Mouse (Mus musculus) T-helper 1 cell (primary cell): ENCODE measurements around the gene Rpgrip1.

Experiments
- in situ Hi-C: fragments of 300-600 bp; cut with MboI, MseI; formaldehyde crosslinking; loops from one replicate; pipeline ENCODE4 v1.15.1; 2025; ENCODE audit warnings: high pct_unique_total_duplicates

Rpgrip1 gene

GRCm38 (mm10) chr14:52118823-52119608, 8.5 kb downstream of the Rpgrip1 start:
- in situ Hi-C loops: no loop called here

- in situ Hi-C loops: no loop called here
Observed at GRCm38 (mm10) chr14:52120169-52120568, 9.7 kb downstream of the Rpgrip1 start.

DNA sequence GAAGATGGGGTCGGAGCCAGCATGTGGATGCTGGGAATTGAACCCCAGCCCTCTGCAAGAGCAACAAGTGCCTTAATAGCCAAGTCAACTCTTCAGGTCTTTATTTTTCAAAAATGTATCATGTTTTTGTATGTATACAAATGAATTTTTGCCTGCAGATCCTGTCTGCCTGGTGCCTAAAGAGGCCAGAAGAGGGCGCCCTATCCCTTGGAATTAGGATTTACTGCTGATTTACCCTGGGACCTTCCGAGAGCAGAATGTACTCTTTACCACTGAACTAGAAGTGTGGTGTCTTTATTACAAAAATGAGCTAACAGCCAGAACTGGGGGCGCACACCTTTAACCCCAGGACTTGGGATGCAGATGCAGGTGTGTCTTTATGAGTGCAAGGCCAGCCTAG, 13.4 kb downstream of the Rpgrip1 start:
- in situ Hi-C loops: no loop called here

DNA sequence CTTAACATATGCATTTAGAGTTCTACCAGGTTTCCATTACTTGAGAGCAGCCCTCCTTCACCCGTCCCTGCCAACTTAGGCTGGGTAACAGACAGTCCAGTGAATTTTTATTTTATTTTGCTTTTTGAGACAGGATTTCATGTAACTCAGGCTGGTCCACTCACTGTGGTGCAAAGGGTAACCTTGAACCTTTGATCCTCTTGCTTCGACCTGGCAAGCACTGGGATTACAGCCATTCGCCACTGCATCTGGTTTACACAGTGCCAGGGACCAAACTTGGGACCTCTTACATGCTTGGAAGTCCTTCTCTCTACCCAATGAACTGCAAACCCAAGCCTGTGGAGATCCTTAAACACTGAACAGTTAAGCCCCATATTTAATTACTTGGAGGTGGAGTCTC, 14.1 kb downstream of the Rpgrip1 start:
- in situ Hi-C loops: no loop called here

- in situ Hi-C loops: no loop called here
Observed at GRCm38 (mm10) chr14:52133584-52133983, 23.1 kb downstream of the Rpgrip1 start.

DNA sequence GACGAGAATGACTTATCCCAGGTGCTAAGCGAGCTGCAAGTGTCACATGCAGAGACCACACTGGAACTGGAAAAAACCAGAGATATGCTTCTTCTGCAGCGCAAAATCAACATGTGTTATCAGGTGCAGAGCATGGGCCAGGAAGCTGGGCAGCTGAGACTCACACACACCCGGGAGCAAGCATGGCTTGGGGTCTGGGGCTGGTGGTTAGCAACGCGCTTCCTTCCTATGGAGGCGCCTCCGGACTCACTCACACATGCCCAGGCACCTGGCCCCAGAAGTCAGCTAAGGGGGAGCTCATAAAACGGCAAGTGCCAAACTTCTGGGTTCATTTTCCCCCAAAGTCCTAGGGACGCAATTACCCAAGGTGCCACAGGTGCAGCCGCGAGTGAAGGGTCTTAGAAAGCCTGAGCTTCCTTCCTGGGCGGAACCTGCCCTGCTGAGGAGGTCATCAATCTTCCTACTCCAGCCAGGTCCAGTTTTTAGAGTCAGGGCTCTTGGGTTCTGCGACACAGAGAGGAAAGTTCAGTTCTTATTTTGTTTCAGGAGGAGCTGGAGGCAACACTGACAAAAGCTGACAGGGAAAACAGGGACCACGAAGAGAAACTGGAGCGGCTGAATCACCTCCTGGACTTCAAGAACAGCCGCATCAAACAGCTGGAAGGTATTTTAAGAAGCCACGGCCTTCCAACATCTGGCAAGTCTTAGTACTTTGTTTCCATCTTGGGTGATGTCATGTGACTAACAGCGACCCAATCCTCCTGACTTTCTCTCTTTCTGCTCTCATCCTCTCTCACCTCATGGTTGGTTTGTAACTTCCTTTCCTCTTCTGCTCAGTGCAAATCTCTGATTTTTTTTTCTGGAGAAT, 30.3 kb downstream of the Rpgrip1 start:
- in situ Hi-C loops: no loop called here

DNA sequence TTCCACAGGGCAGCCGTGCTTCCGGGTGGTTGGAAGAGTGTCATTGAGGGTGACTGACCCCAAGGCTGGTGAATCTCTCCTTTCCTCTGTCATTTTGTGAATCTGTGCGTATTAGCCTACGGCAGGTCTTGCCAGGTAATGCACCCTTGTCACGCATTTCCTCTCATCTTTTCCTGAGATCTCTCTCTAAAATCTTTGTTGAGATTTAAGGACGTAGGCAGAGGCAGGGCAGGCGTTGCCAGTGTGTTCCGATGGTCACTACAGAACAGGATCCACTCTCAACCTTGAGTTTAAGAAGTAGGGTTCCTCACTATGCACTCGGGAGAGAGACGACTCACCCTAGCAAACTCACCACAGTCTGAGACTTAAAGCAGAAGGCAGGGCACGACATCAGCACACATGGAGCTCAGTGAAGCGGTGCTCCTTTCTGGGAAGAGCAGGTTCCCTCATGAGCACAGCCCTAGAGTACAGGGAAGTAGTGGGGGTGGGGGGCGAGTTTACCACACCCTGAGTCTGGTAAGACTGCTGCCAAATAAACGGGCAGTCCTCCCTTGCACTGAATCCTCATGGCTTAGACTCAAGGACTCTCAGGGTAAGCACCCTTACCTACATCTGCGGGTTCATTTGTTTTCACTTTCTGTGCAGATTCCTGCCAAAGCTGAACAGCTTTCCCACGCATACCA, 31.1 kb downstream of the Rpgrip1 start:
- in situ Hi-C loops: no loop called here

- in situ Hi-C loops: no loop called here
Observed at GRCm38 (mm10) chr14:52144165-52144564, 33.7 kb downstream of the Rpgrip1 start.

DNA sequence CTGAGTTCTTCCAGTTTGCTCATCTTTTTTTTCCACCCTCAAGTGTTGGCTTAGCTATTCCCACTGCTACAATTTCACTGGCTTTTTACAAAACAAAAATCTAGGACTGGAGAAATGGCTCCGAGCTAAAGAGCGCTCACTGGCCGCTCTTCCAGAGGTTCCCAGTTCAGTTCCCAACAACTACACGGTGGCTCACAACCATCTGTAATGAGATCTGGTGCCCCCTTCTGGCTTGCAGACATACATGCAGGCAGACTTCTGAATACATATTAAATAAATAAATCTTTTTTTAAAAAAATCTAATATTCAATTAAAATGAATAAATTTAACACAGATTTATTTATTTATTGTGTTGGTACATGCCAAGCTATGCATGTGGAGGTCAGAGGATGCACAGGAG, 36.0 kb downstream of the Rpgrip1 start:
- in situ Hi-C loops: no loop called here

DNA sequence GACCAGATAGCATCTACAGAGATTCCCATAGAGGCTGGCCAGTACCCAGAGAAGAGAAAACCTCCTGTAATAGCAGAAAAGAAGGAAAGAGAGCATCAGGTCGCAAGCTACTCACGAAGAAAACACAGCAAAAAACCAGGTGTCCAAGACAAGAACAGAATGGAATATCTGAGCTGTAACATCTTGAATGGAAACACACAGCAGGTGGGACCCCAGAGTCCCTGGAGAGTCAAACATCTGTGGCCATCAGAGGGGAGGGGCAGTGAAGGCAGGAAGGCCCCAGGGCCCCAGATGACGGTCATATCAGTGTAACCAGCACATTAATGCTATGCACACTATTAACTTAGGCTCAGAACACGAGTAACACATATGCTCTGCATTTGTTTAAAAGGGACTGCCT, 39.4 kb downstream of the Rpgrip1 start:
- in situ Hi-C loops: no loop called here

GRCm38 (mm10) chr14:52152179-52152578, 41.7 kb downstream of the Rpgrip1 start:
- in situ Hi-C loops: no loop called here

DNA sequence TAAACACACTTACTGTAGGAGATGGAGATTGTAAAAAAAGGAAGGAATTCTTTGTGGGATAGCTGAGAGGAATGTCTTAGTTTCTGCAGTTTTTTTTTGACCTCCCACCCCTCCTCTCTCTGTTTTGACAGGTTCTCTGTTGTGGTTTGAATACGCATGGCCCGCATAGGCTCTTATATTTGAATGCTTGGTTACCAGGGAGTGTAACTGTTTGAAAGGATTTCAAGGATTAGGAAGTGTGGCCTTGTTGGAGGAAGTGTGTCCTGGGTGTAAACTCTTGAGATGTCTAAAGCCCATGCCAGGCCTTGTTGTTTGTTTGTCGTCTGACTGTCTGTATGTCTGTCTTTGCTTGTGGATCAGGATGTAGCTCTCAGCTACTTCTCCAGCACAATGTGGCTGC, 42.1 kb downstream of the Rpgrip1 start:
- in situ Hi-C loops: no loop called here

- in situ Hi-C loops: no loop called here
Observed at GRCm38 (mm10) chr14:52155008-52155407, 44.5 kb downstream of the Rpgrip1 start.

- in situ Hi-C loops: no loop called here
Observed at GRCm38 (mm10) chr14:52160911-52161310, 50.4 kb downstream of the Rpgrip1 start.

- in situ Hi-C loops: no loop called here
Observed at GRCm38 (mm10) chr14:52166571-52166970, 56.1 kb downstream of the Rpgrip1 start.

DNA sequence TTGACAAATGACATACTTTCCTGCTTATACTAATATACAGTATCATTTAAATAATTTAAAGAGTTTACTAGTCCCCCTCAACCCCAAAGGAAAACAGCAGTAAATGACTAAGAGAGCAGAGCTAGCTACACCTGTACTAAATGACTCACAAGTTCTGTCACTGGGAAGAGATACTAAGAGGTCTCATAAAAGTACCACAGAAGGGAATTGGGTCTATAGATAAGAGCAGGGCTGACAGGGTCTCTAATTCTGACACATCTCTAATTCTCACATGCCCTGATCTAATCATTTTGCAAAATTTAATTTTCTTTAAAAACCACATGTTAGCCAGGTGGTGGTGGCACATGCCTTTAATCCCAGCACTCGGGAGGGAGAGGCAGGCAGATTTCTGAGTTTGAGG, 78.3 kb downstream of the Rpgrip1 start:
- in situ Hi-C loops: no loop called here

DNA sequence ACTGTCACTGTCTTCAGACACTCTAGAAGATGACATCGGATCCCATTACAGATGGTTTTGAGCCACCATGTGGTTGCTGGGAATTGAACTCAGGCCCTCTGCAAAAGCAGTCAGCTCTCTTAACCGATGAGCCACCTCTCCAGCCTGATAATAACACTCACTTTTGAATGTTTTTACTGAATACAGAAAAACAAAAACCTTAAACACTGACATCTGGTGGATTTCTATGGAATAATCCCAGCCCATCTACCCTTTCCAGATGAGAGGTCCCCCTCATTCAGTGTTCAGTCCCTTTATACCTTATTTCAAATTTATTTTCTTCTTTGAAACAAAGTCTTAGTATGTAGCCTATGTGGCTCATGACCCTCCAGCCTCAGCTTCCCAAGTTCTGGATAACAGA, 79.0 kb downstream of the Rpgrip1 start:
- in situ Hi-C loops: no loop called here

DNA sequence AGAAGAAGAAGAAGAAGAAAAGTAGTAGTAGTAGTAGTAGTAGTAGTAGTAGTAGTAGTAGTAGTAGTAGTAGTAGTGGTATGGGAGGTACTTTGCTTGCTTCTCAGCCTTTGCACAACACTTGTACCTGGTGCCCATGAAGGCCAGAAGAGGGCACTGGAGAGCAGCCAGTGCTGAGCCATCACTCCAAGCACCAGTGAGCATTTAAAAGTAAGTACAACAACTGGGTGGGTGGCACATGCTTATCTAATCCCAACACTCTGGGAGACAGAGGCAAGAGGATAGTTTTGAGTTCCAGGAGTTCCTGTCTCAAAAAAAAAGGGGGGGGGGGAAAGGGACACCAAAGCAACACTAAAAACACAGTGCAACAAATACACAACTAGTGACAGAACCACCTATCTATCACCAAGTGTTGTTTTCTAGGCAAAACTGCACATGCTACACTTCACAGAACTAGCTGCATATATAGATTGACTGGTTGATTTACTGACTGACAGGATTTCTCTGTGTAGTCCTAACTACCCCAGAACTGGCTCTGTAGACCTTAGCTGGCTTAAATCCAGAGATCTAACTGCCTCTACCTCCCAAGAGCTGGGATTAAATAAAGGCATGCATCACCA, 80.3 kb downstream of the Rpgrip1 start:
- in situ Hi-C loops: no loop called here

- in situ Hi-C loops: no loop called here
Observed at GRCm38 (mm10) chr14:52195691-52196090, 85.2 kb downstream of the Rpgrip1 start.

GRCm38 (mm10) chr14:52196230-52197155, 86.0 kb downstream of the Rpgrip1 start:
- in situ Hi-C loops: no loop called here
